Mouse (Mus musculus): Measurements from ENCODE around the gene 4921524J17Rik.

4921524J17Rik gene

DNA sequence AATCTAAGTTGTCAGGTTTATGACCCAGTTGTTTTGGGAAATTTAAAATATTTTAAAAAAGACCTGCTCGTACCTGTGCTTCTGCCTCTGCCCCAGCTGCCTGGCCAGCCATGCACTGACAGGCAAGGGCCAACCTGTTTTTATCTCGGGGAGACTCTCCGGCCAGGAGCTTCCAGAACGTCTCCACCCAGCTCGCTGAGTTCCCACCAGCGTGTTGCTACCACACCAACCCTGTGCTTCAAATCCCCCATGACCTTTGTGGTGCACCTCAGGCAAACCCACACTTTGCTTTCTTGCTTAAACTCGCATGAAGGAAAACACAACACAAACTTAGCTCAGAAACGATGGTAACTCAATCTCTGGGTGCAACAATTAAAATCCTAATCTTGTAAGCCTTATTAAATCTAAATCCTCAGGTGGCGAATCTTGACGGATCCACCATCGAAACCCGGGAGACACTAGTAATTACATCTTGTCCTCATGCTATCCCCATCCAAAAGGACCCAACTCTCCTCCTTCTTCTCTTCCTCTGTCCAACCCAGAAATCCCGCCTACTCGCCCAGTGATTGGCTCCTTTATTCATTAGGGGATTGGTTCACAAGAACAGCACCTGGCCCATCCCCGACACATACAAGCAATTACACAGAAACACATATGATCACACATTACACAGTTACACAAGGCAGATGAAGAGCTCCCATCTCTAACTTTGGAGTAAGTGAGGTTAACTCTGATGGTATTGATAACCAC lies 13.5 kb upstream of the 4921524J17Rik start:
- in situ Hi-C loops (cut with MboI) = no loop called here

DNA sequence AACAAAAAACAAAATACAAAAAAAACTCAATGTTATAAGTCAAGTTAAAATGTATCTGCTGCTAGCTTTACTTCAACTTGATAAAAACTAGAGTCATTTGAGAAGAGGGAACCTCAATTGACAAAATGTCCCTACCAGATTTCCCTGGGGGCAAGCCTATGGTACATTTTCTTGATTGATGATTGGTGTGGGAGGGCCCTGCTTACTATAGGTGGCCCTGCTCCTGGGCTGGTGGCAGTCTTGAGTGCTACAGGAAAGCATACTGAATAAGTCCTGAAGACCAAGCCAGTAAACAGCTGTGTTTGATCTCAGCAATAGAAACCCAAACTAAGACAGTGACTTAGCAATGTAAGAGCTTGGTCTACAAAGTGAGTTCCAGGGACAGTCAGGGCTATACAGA lies 11.5 kb upstream of the 4921524J17Rik start:
- in situ Hi-C loops (cut with MboI) = no loop called here

DNA sequence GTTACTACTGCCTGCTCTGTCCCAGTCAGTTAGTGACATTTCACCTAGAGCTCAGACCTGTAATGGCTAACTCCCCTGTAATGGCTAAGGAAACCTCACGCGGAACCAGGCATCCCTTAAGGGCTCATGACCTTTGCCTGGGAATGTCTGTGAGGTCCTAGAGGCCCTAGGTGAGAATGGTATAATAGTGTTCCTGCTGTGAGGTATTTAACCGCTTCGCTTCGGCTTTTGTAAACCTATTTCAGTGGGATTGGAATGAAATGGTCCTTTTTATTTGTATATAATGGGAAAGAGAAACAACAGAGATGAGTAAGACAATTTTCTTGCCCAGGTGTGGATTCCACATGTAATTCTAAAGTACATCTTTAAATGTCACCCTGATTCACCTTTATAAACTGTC lies 8.9 kb upstream of the 4921524J17Rik start:
- in situ Hi-C loops (cut with MboI) = no loop called here

DNA sequence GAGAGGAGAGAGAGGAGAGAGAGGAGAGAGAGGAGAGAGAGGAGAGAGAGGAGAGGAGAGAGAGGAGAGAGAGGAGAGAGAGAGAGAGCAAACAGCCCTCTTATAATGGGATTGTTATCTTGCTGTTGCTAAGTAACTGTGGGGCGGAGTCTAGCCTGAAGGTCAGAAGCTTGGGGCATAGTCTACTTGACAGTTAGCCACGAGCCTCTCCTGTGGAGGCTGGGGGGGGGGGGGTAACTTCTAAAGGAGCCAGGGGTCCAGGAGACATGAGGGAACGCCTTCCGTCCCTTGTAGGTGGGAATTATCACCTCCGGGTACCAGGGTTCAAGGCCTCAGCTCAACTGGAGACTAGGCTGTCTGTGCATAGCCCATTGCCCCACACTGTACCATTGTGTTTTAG lies 3.1 kb upstream of the 4921524J17Rik start:
- in situ Hi-C loops (cut with MboI) = no loop called here

DNA sequence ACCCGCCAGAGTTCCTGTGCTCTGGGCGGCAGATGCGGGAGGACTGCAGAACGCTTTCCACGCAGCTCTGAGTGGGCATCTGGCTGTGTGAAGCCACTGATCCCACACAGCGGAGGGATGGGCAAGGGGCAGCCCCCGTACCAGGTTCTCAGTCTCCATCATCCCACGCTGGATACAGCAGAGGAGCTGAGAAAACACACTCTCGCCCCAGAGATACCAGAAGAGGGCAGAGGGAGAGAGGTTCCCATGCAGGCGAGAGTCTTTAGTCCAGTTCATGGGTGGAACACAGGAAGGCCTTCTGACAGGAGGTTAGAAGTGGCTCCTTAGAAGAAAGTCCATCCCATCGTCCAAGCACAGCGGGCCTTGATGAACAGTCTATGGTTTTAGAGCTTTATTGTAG lies 2.2 kb upstream of the 4921524J17Rik start:
- in situ Hi-C loops (cut with MboI) = no loop called here

GRCm38 (mm10) chr8:85433017-85433393 lies 372 bp upstream of the 4921524J17Rik start:
- in situ Hi-C loops (cut with MboI) = no loop called here

DNA sequence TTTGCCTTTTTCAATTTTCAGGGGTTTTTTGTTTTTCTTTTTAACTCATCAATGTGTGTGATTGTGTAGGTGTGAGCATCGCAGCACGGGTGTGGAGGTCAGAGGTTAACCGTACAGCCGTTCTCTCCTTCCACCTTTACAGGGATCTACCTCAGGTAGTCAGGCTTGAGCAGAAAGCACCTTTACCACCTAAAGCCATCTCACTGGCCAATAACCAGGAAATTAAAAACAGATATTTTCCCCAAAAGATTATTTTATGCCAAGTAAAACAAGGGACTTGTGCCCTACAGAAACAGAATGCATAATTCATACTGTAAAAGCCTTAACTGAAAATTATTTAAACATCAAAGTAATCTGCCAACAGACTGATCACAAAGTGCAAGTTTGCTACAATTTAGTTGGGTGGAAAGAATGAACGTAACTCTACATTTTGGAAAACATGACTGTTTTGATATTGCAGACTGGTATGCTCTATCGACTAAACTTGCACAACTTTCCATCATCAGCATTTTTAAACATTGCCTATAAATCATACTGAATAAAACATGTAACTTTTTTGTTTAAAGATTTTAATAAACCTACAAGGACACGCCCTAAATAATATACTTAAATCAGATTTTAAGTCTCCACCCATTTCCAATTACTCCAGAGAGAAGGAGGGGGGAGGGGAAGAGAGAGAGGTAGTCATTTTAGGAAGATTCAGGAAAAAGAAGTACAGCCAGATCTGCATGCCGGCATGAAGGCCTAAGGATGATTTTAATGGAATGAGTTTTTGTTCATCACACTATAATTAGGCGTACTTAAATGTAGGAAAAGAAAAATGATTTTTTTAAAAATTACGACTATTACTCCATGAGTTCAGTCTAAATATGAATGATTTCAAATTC lies 1.1 kb downstream of the 4921524J17Rik start:
- in situ Hi-C loops (cut with MboI) = no loop called here

DNA sequence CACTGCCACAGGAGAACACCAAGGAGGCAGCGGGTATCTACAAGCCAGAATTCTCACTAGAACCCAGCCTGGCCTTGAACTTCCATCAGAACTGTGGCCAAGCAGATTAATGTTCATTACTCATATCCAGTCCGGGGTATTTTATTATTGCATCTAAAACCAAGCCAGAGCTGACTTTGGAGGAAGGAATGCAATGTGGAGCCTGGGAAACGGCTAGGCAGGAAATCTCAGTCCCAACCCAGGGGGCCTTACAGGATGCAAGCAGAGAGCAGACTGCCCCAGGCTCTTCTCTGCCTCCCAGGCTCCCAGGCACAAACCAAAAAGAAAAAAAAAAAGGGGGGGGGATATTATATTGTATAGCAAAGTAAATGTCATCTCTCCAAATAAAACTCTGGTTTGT lies 1.8 kb downstream of the 4921524J17Rik start:
- in situ Hi-C loops (cut with MboI) = no loop called here

DNA sequence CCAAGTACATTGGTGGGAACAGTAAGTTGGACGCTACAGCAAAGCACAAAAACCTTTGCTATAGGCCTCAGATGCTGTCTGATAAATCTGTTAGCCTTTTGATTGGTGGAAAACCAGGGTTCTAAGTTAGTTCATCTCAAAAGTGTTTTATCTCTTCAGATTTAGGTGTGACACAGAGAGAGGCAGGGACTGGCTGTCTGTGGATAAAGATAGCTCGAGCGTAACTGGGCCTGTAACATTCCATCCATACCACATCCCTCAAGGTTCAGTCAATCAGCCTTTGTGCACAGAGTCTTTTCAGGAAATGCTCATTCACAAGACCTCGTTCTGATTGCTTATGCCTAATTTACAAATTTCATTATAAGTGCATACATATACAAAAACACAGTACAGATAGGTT lies 3.4 kb downstream of the 4921524J17Rik start:
- in situ Hi-C loops (cut with MboI) = no loop called here

- in situ Hi-C loops (cut with MboI) = no loop called here
Measured at GRCm38 (mm10) chr8:85427026-85427425, 5.6 kb downstream of the 4921524J17Rik start.

- in situ Hi-C loops (cut with MboI) = no loop called here
Measured at GRCm38 (mm10) chr8:85421329-85421728, 11.3 kb downstream of the 4921524J17Rik start.

DNA sequence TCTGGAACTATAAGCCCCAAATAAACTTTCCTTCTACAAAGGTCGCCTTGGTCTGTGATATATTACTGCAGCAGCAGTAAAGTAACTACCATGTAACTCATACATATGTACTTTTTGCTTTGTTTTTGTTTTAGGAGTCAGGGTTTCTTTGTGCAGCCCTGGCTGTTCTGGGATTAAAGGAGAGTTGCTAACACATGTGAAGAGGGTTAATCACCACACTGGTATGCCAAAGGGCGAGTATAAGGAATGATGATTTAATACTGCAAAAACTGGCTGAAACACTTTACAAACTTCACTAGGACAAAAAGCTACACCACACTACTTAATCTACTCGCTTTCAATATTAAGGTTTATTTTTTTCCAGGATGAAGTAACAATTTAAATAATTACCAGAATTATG lies 24.1 kb downstream of the 4921524J17Rik start:
- in situ Hi-C loops (cut with MboI) = no loop called here

GRCm38 (mm10) chr8:85408053-85408505 lies 24.6 kb downstream of the 4921524J17Rik start:
- in situ Hi-C loops (cut with MboI) = no loop called here

GRCm38 (mm10) chr8:85405961-85406360 lies 26.7 kb downstream of the 4921524J17Rik start:
- in situ Hi-C loops (cut with MboI) = no loop called here

- in situ Hi-C loops (cut with MboI) = no loop called here
Measured at GRCm38 (mm10) chr8:85405418-85405817, 27.2 kb downstream of the 4921524J17Rik start.

DNA sequence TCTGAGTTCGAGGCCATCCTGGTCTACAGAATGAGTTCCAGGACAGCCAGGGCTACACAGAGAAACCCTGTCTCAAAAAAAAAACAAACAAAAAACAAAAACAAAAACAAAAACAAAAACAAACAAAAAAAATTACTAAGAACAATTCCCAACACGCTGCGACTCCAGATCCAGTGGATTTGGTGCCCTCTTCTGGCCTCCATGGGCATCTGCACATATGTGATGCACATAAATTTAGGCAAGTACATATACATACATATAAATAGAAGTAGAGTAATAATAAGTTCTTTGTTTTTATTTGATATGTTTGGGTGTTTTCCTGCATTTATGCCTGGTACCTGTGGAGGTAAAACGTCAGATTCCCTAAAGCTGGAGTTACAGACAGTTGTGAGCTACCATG lies 34.1 kb downstream of the 4921524J17Rik start:
- in situ Hi-C loops (cut with MboI) = no loop called here

DNA sequence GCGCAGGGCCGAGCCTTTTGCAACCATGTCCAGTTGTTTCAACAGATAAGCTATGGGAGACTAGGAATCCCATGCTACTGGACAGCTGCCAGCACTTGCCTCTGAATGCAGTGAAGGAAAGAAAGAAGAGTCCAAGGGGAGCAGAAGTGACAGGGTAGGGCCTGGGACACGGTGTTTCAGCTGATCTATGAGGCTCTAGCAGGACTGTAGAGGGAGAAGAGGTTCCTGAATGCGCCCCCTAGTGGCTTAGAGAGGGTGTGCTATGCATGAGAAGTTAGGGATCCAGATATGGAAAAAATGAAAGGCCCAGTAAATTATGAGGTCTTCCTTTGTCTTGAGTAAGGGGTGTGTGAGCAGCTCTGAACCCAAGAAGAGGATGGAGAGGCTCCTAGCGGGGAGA lies 35.1 kb downstream of the 4921524J17Rik start:
- in situ Hi-C loops (cut with MboI) = no loop called here

- in situ Hi-C loops (cut with MboI) = no loop called here
Measured at GRCm38 (mm10) chr8:85396432-85397079, 36.1 kb downstream of the 4921524J17Rik start.

- in situ Hi-C loops (cut with MboI) = no loop called here
Measured at GRCm38 (mm10) chr8:85395681-85396431, 36.8 kb downstream of the 4921524J17Rik start.

GRCm38 (mm10) chr8:85395017-85395416 lies 37.6 kb downstream of the 4921524J17Rik start:
- in situ Hi-C loops (cut with MboI) = no loop called here

DNA sequence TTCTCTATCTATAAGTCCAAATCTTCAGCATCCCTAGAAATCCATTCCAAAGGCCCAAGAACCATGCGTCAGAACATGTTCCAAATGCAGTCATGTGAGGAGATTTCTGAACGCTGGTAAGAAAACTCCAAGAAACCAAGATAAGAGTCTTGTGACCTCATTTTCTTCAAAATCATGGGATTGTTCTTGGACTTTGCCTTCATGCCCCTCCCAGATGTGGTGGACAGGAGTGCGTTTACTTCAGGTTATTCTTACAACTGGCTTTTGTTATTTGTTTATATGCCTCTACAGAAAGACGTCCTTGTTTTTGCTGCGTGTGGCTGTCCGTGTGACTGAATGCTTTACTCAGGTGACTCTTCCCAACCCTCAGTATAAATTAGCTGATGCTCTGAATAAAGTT lies 39.4 kb downstream of the 4921524J17Rik start:
- in situ Hi-C loops (cut with MboI) = no loop called here

GRCm38 (mm10) chr8:85391438-85391837 lies 41.2 kb downstream of the 4921524J17Rik start:
- in situ Hi-C loops (cut with MboI) = no loop called here

Measured in mature B cell (primary cell).